Mouse (Mus musculus) midbrain, postnatal 0 days (tissue): Measurements from ENCODE around the gene Drd3. TPM values are rescaled to one million over a fixed set of nuclear protein-coding genes. Genes with fewer than 3 reads are reported as not detected.

Experiments used
- ATAC-seq: fragments of 200-750 bp; cut with Nextera tagmentation; 2 replicates; pipeline ENCODE4 v1.8.0; 2017; ENCODE audit warnings: moderate number of reproducible peaks, mild to moderate bottlenecking, moderate TSS enrichment, moderate library complexity; ENCODE audit not compliant: low FRiP score
- DNase-seq: peaks from one replicate; pipeline ENCODE4 v3.0.0-alpha.2; 2015; ENCODE audit warnings: low spot score
- H3K27ac ChIP-seq: fragments of 300-500 bp; sonication (generic); 2 replicates; pipeline ENCODE4 v1.5.1; 2014; ENCODE audit warnings: low read depth, mild to moderate bottlenecking, low read length, mixed read lengths
- H3K27me3 ChIP-seq: fragments of 300-500 bp; sonication (generic); 2 replicates; pipeline ENCODE4 v1.6.1; 2014; ENCODE audit warnings: low read length, control low read depth, mixed read lengths; ENCODE audit not compliant: insufficient read depth
- H3K36me3 ChIP-seq: fragments of 300-500 bp; sonication (generic); 2 replicates; pipeline ENCODE4 v1.6.1; 2014; ENCODE audit warnings: low read length, control low read depth, mixed read lengths; ENCODE audit not compliant: insufficient read depth
- H3K4me1 ChIP-seq: fragments of 300-500 bp; sonication (generic); 2 replicates; pipeline ENCODE4 v1.6.1; 2014; ENCODE audit warnings: mild to moderate bottlenecking, control low read depth, antibody characterized with exemption, low read length, mixed read lengths; ENCODE audit not compliant: insufficient read depth
- H3K4me2 ChIP-seq: fragments of 300-500 bp; sonication (generic); 2 replicates; pipeline ENCODE4 v1.6.1; 2014; ENCODE audit warnings: low read depth, mild to moderate bottlenecking, low read length, mixed read lengths; ENCODE audit not compliant: poor library complexity, severe bottlenecking
- H3K4me3 ChIP-seq: fragments of 300-500 bp; sonication (generic); 2 replicates; pipeline ENCODE4 v1.5.1; 2014; ENCODE audit warnings: low read depth, mild to moderate bottlenecking, low read length, moderate library complexity
- H3K9ac ChIP-seq: fragments of 300-500 bp; sonication (generic); replicated peaks from 2 replicates; pipeline ENCODE4 v1.6.1; 2014; ENCODE audit warnings: mild to moderate bottlenecking, low read length, moderate library complexity, mixed read lengths; ENCODE audit not compliant: poor library complexity, severe bottlenecking
- H3K9me3 ChIP-seq: fragments of 300-500 bp; sonication (generic); 2 replicates; pipeline ENCODE4 v1.6.1; 2016; ENCODE audit warnings: low read length, control low read depth
- CTCF ChIP-seq: IDR thresholded peaks from 2 replicates; pipeline ENCODE4 v1.5.1; 2016; ENCODE audit warnings: antibody characterized with exemption, mild to moderate bottlenecking
- WGBS: fragments of 180-500 bp; shearing (Covaris S2); extraction: QIAGEN DNeasy Blood & Tissue Kit; methylation state at CpG from one replicate; pipeline ENCODE4 v1.1.7; 2014; 5-methylcytosine and 5-hydroxymethylcytosine counted together
- polyA plus RNA-seq: library from polyadenylated mRNA; unstranded; fragments of >200 nt; fragmentation: Nextera tagmentation; extraction: Ambion mirVana; gene quantifications from 2 replicates; pipeline ENCODE4 v1.2.1, GENCODE M21; 2015
- total RNA-seq: library from RNA; depleted of rRNA; stranded (reverse); fragments of >200 nt; gene quantifications from 2 replicates; pipeline ENCODE4 v1.2.3, GENCODE M21; 2014

The Drd3 gene
- total and polyA plus RNA-seq, 2 experiments from 2014 or later = not detected

- Histone ChIP-seq H3K27ac (no peak overlapping the region), H3K27me3 (no peaks in the 10 kb centered on the region), H3K36me3 (no peaks in the 10 kb centered on the region), H3K4me1 (no peaks in the 10 kb centered on the region), H3K9me3 (no peaks in the 10 kb centered on the region), H3K9ac (no peak overlapping the region), H3K4me2 (no peak overlapping the region), H3K4me3 (no peak overlapping the region)
- WGBS = 76% methylated on average over 4 of the region's 4 CpGs
- no peak for TF ChIP-seq CTCF
- ATAC-seq (no peak), DNase-seq (no peak)
Measured at GRCm38 (mm10) chr16:43737933-43738332, 15.9 kb upstream of the Drd3 start.

- WGBS = 76% methylated on average over 2 of the region's 2 CpGs
- H3K27me3 ChIP-seq = no peaks in the 10 kb centered on the region
- ATAC-seq = no peak
- no peaks in the 10 kb centered on the region for H3K36me3 ChIP-seq
- TF ChIP-seq CTCF = no peak
- no peak overlapping the region for H3K4me2 ChIP-seq
- H3K27ac ChIP-seq = no peak overlapping the region
- H3K9ac ChIP-seq = no peak overlapping the region
- H3K9me3 ChIP-seq = no peaks in the 10 kb centered on the region
- DNase-seq = no peak
- no peak overlapping the region for H3K4me3 ChIP-seq
- H3K4me1 ChIP-seq = no peaks in the 10 kb centered on the region
Measured at GRCm38 (mm10) chr16:43740936-43741335, 12.9 kb upstream of the Drd3 start.

DNA sequence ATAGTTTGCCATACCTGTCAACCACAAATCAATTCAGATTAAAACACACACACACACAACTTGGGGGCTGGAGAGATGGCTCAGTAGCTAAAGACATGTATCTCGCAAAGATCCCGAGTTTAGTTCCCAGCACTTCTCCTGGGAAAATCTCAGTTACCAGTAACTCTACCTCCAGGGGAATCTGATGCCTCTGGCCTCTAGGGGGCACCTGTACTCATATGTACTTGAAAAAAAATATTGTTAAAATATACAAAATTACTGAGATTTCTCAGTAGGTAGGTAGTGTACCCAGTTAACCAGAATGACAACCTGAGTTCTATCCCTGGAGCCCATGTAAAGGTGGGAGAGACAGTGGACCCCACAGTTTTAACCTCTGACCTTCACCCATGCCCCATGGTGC is 5.4 kb upstream of the Drd3 start:
- 89% methylated on average over 2 of the region's 2 CpGs for WGBS
- ATAC-seq = no peak
- Histone ChIP-seq H3K27ac (no peak overlapping the region), H3K4me2 (no peak overlapping the region), H3K4me3 (no peak overlapping the region), H3K9me3 (no peaks in the 10 kb centered on the region), H3K4me1 (no peaks in the 10 kb centered on the region), H3K36me3 (no peaks in the 10 kb centered on the region), H3K27me3 (no peaks in the 10 kb centered on the region), H3K9ac (no peak overlapping the region)
- no peak for TF ChIP-seq CTCF
- no peak for DNase-seq

DNA sequence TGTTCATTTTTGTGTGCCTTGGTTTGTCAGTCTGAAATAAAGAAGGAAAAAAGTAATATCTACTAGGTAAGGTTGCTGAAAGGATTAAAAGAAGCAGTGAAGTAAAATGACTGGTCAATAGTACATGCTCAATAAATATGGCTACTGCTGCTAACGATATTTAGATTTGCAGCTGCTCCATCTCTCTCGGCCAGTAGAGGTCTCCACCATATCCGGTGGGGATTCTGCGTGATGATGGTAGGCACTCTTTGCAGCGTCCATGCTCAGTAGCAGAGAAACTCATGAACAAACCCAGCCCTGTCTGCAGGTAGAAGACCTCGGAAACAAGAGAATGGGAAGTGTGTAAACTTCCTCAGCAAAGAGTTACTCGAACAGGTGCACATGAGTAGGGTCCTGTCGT is 926 bp upstream of the Drd3 start:
- TF ChIP-seq CTCF = peak; percentile 32; the same call in 1 of the 2 replicates
- H3K27me3 ChIP-seq = no peaks in the 10 kb centered on the region
- no peaks in the 10 kb centered on the region for H3K4me1 ChIP-seq
- H3K4me2 ChIP-seq = no peak overlapping the region
- ATAC-seq = no peak
- WGBS = 88% methylated on average over 8 of the region's 8 CpGs
- H3K9me3 ChIP-seq = no peaks in the 10 kb centered on the region
- no peak for DNase-seq
- H3K4me3 ChIP-seq = no peak overlapping the region
- no peak overlapping the region for H3K9ac ChIP-seq
- H3K36me3 ChIP-seq = no peaks in the 10 kb centered on the region
- H3K27ac ChIP-seq = no peak overlapping the region

DNA sequence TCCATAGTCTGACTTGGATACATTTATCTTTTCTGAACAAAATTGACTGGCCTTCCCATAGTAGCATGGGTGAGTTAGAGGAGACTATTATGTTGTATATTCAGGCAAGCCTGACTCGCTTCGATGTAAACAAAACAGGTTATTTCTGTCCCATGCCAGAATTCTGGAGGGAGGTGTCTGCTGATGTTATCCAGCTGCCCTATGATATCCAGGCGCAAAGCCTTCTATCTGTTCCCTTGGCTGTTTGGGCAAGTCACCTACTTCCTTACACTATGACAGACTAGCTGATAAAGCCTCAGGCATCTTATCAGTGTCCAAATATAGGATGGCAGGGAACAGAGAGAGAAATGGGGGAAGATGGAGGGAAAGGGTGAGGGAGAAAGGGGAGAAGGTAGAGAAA is 18.5 kb downstream of the Drd3 start:
- ATAC-seq = no peak
- DNase-seq = no peak
- 93% methylated on average over 3 of the region's 3 CpGs for WGBS
- Histone ChIP-seq H3K9ac (no peak overlapping the region), H3K4me3 (no peak overlapping the region), H3K4me1 (no peaks in the 10 kb centered on the region), H3K27ac (no peak overlapping the region), H3K27me3 (no peaks in the 10 kb centered on the region), H3K9me3 (no peaks in the 10 kb centered on the region), H3K4me2 (no peak overlapping the region), H3K36me3 (no peaks in the 10 kb centered on the region)
- no peak for TF ChIP-seq CTCF

DNA sequence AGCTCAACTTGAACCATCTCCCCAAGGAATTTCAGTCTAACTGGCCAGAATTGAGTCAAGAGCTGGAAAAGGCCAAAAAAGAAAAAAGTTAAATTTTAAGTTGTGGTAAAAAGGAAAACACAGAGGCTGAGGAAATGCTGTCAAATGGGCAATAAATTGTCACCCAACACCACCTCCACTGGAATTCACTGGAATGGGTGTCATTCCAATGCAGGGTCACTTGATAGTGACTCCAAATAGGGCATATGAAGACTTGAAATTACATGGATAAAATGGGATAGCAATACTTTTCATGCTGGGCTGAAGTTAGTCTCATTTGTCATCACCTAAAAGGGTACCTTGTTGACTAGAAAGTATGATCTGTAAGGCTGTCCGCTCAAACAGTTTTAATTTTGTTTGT is 18.9 kb downstream of the Drd3 start:
- no peak for DNase-seq
- ATAC-seq = no peak
- no peak for TF ChIP-seq CTCF
- WGBS = 96% methylated on average over 1 of the region's 1 CpGs
- H3K9ac ChIP-seq = no peak overlapping the region
- H3K27me3 ChIP-seq = no peaks in the 10 kb centered on the region
- H3K4me1 ChIP-seq = no peaks in the 10 kb centered on the region
- no peak overlapping the region for H3K4me3 ChIP-seq
- no peaks in the 10 kb centered on the region for H3K36me3 ChIP-seq
- no peaks in the 10 kb centered on the region for H3K9me3 ChIP-seq
- H3K4me2 ChIP-seq = no peak overlapping the region
- no peak overlapping the region for H3K27ac ChIP-seq
